Mouse (Mus musculus) liver, embryonic 11.5 days (tissue): ENCODE measurements at regions not wholly inside any gene's neighbourhood (a gene's known extent, or its start where the extent isn't known, plus 50 kb on each side); places are given as distances from the start of the nearest gene placed in this dataset.

Source experiments
- ATAC-seq: fragments of 200-750 bp; cut with Nextera tagmentation; replicated peaks from 2 replicates; pipeline ENCODE4 v1.8.0; 2017; ENCODE audit warnings: moderate number of reproducible peaks, mild to moderate bottlenecking, moderate TSS enrichment, moderate library complexity; ENCODE audit not compliant: low FRiP score
- DNase-seq: peaks from one replicate; pipeline ENCODE4 v3.0.0-alpha.2; 2017; ENCODE audit warnings: low spot score
- H3K27ac ChIP-seq: fragments of 300-500 bp; sonication (generic); 2 replicates; pipeline ENCODE4 v1.5.1; 2014; ENCODE audit warnings: mild to moderate bottlenecking, low read depth, low read length, control low read depth
- H3K27me3 ChIP-seq: fragments of 300-500 bp; sonication (generic); replicated peaks from 2 replicates; pipeline ENCODE4 v1.6.1; 2014; ENCODE audit warnings: low read length, mixed read lengths; ENCODE audit not compliant: control insufficient read depth, insufficient read depth
- H3K36me3 ChIP-seq: fragments of 300-500 bp; sonication (generic); 2 replicates; pipeline ENCODE4 v1.6.1; 2014; ENCODE audit warnings: mild to moderate bottlenecking, low read length, moderate library complexity, mixed read lengths; ENCODE audit not compliant: control insufficient read depth, insufficient read depth
- H3K4me1 ChIP-seq: fragments of 300-500 bp; sonication (generic); replicated peaks from 2 replicates; pipeline ENCODE4 v1.6.1; 2014; ENCODE audit warnings: low read length, mixed read lengths; ENCODE audit not compliant: control insufficient read depth, insufficient read depth
- H3K4me2 ChIP-seq: fragments of 300-500 bp; sonication (generic); 2 replicates; pipeline ENCODE4 v1.6.1; 2014; ENCODE audit warnings: mild to moderate bottlenecking, control low read depth, moderate library complexity
- H3K4me3 ChIP-seq: fragments of 300-500 bp; sonication (generic); 2 replicates; pipeline ENCODE4 v1.5.1; 2014; ENCODE audit warnings: low read depth, low read length, control low read depth
- H3K9ac ChIP-seq: fragments of 300-500 bp; sonication (generic); 2 replicates; pipeline ENCODE4 v1.6.1; 2014; ENCODE audit warnings: low read depth, low read length, control low read depth
- H3K9me3 ChIP-seq: fragments of 300-500 bp; sonication (generic); 2 replicates; pipeline ENCODE4 v1.6.1; 2016; ENCODE audit warnings: low read length, inconsistent platforms, mixed read lengths; ENCODE audit not compliant: control insufficient read depth
- WGBS: fragments of 180-500 bp; shearing (Covaris S2); extraction: QIAGEN DNeasy Blood & Tissue Kit; methylation state at CpG from one replicate; pipeline ENCODE4 v1.1.7; 2014; 5-methylcytosine and 5-hydroxymethylcytosine counted together

GRCm38 (mm10) chr4:105879891-105880290, 90.2 kb downstream of the Gm12728 start:
- Histone ChIP-seq H3K36me3 (no peaks in the 10 kb centered on the region), H3K9ac (no peak overlapping the region), H3K4me2 (no peak overlapping the region), H3K4me3 (no peak overlapping the region), H3K27ac (no peak overlapping the region), H3K4me1 (no peaks in the 10 kb centered on the region; the same call in 1 of the 2 replicates), H3K27me3 (no peaks in the 10 kb centered on the region), H3K9me3 (no peaks in the 10 kb centered on the region)
- no peak for DNase-seq
- 66% methylated on average over 3 of the region's 3 CpGs for WGBS
- no peak for ATAC-seq

- no peaks in the 10 kb centered on the region for H3K9me3 ChIP-seq
- no peaks in the 10 kb centered on the region; the same call in 1 of the 2 replicates for H3K4me1 ChIP-seq
- H3K36me3 ChIP-seq = no peaks in the 10 kb centered on the region
- DNase-seq (no peak), ATAC-seq (no peak)
- H3K4me2 ChIP-seq = no peak overlapping the region
- H3K27me3 ChIP-seq = no peaks in the 10 kb centered on the region
- WGBS = 42% methylated on average over 3 of the region's 3 CpGs
- no peak overlapping the region for H3K9ac ChIP-seq
- no peak overlapping the region for H3K27ac ChIP-seq
- no peak overlapping the region for H3K4me3 ChIP-seq
Measured at GRCm38 (mm10) chr4:105884791-105885190, 95.1 kb downstream of the Gm12728 start.

DNA sequence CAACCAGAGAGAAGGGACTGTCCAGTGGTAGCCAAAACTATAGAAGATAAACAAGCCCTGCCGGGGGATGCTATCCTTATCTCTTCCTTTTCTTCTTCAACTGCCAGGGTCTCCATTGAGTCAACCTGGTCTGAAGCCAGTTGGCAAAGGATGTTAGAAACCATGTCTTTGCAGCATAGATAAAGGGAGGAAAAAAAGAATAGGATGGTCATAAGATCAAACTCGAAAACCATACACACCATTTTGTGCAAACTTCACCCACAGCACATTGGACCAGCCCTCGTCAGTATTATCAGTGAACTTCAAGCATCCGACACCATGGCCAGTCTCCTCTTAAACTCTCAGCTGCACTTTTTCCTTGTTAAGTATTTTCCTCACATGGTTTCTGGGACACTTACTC, 101.8 kb downstream of the Gm12728 start:
- no peak overlapping the region for H3K4me2 ChIP-seq
- no peak overlapping the region for H3K4me3 ChIP-seq
- H3K27me3 ChIP-seq = no peaks in the 10 kb centered on the region
- H3K4me1 ChIP-seq = no peaks in the 10 kb centered on the region
- DNase-seq (no peak), ATAC-seq (no peak)
- H3K27ac ChIP-seq = no peak overlapping the region
- H3K9me3 ChIP-seq = no peaks in the 10 kb centered on the region
- WGBS = 65% methylated on average over 4 of the region's 4 CpGs
- no peaks in the 10 kb centered on the region for H3K36me3 ChIP-seq
- H3K9ac ChIP-seq = no peak overlapping the region

- H3K9me3 ChIP-seq = no peaks in the 10 kb centered on the region
- no peak overlapping the region for H3K4me2 ChIP-seq
- no peak overlapping the region for H3K4me3 ChIP-seq
- no peaks in the 10 kb centered on the region for H3K4me1 ChIP-seq
- no peaks in the 10 kb centered on the region for H3K27me3 ChIP-seq
- WGBS = 59% methylated on average over 2 of the region's 2 CpGs
- no peak overlapping the region for H3K27ac ChIP-seq
- DNase-seq = no peak
- H3K9ac ChIP-seq = no peak overlapping the region
- no peaks in the 10 kb centered on the region for H3K36me3 ChIP-seq
- no peak for ATAC-seq
Measured at GRCm38 (mm10) chr4:105892065-105892464, 102.4 kb downstream of the Gm12728 start.

GRCm38 (mm10) chr4:105895116-105895515, 105.4 kb downstream of the Gm12728 start:
- Histone ChIP-seq H3K27ac (no peak overlapping the region), H3K4me1 (no peaks in the 10 kb centered on the region), H3K4me2 (no peak overlapping the region), H3K27me3 (no peaks in the 10 kb centered on the region), H3K4me3 (no peak overlapping the region), H3K9ac (no peak overlapping the region), H3K36me3 (no peaks in the 10 kb centered on the region), H3K9me3 (no peaks in the 10 kb centered on the region)
- ATAC-seq (no peak), DNase-seq (no peak)
- 59% methylated on average over 2 of the region's 2 CpGs for WGBS

- Histone ChIP-seq H3K4me2 (no peak overlapping the region), H3K4me1 (no peaks in the 10 kb centered on the region), H3K27me3 (no peaks in the 10 kb centered on the region), H3K9ac (no peak overlapping the region), H3K36me3 (no peaks in the 10 kb centered on the region), H3K27ac (no peak overlapping the region), H3K9me3 (no peaks in the 10 kb centered on the region), H3K4me3 (no peak overlapping the region)
- ATAC-seq (no peak), DNase-seq (no peak)
- WGBS = 90% methylated on average over 5 of the region's 5 CpGs
Measured at GRCm38 (mm10) chr4:105898054-105898847, 108.6 kb downstream of the Gm12728 start.

DNA sequence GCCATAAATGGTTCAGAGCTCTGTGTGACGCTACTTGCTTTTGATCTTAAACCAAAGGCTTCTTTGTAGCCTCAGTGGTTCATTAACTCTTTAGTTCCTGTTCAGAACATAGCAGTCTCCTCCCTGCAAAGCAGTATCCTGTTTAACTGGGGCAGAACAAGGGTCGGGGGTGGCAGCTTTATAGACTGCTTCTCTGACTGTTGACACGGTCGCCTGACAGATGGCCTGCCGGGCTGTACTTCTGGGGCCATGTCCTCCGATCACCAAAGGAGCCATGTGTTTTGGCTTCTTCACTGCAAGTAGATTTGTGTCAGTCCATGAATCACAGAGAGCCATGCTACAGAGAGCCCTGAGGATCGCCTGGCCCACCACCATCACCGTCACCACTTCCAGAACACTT, 115.2 kb downstream of the Gm12728 start:
- H3K27me3 ChIP-seq = no peaks in the 10 kb centered on the region
- no peak overlapping the region for H3K4me3 ChIP-seq
- no peak overlapping the region for H3K4me2 ChIP-seq
- no peaks in the 10 kb centered on the region for H3K9me3 ChIP-seq
- no peak for ATAC-seq
- H3K4me1 ChIP-seq = no peaks in the 10 kb centered on the region
- H3K27ac ChIP-seq = no peak overlapping the region
- no peaks in the 10 kb centered on the region for H3K36me3 ChIP-seq
- DNase-seq = no peak
- no peak overlapping the region for H3K9ac ChIP-seq
- WGBS = 67% methylated on average over 8 of the region's 8 CpGs

DNA sequence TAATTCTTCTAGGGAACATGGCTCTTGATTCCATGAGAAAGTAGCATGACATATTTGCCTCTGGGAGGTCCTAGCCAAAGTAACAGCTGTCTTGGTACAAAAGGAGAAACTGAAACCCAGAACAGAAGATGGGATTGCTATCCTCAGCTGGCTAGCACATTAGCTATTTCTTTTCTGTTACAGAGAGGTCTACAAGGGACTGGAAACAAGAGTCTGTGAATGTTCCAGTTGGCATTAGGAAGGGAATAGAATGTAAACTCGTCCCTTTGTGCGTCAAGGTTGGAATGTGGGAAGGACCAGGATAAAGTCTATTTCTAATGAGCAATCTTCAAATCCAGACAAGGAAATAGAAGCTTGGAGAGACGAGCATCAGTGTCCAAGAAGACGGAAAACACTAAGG, 116.7 kb downstream of the Gm12728 start:
- Histone ChIP-seq H3K4me2 (no peak overlapping the region), H3K4me3 (no peak overlapping the region), H3K4me1 (no peaks in the 10 kb centered on the region), H3K36me3 (no peaks in the 10 kb centered on the region), H3K9me3 (no peaks in the 10 kb centered on the region), H3K27me3 (no peaks in the 10 kb centered on the region), H3K27ac (no peak overlapping the region), H3K9ac (no peak overlapping the region)
- 80% methylated on average over 4 of the region's 4 CpGs for WGBS
- ATAC-seq (no peak), DNase-seq (no peak)

DNA sequence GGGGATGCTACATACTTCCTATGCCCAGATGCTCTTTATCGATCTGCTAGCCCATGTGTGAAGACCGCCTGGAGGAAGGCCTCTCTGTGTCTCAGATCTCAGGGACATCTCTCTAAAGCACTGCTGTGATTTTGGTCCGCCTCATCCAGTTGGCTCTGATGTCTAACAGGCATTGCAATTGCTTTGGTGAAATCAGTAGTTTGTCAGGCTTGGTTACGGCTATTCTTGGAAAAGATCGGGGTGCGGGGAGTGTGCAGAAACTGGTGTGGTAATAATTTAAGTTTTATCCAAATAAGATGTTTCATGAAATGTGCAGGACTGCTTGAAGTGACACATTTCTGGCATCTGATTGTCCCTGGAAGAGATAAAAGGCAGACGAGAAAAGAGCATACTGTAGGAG, 117.9 kb downstream of the Gm12728 start:
- no peaks in the 10 kb centered on the region for H3K4me1 ChIP-seq
- H3K27ac ChIP-seq = no peak overlapping the region
- no peaks in the 10 kb centered on the region for H3K27me3 ChIP-seq
- DNase-seq (no peak), ATAC-seq (no peak)
- no peaks in the 10 kb centered on the region for H3K9me3 ChIP-seq
- H3K9ac ChIP-seq = no peak overlapping the region
- 86% methylated on average over 7 of the region's 7 CpGs for WGBS
- H3K36me3 ChIP-seq = no peaks in the 10 kb centered on the region
- no peak overlapping the region for H3K4me3 ChIP-seq
- no peak overlapping the region for H3K4me2 ChIP-seq
